Mouse (Mus musculus): ENCODE results near the gene Echdc3.

DNA sequence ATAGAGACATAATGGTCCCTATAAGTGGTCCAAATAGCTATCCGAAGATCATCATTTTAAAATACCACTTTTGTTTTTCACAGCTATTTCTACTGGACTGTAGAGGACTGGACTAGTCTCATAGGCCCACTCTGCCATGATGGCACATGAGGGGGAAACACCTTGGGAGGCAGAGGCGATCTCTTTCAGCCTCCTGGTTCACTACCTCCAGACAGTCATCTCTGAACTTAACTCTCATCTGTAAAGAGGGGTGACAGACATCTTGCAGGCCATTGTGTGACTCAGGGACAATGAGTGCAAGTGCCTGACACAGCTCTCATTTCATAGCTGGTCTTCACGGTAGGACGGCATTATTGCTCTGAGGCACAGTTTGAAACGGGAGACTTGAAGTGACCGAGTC is 2.0 kb downstream of the Echdc3 start:
- TF ChIP-seq CTCF (conservative IDR thresholded peaks at IDR 0.05; ENCODE audit: low read length) (no peak), NANOG (IDR thresholded peaks at IDR 0.05; ENCODE audit: borderline replicate concordance, low read length) (no peak), POU5F1 (IDR thresholded peaks at IDR 0.05; ENCODE audit: borderline replicate concordance, low read length) (no peak)
